Mouse (Mus musculus): ENCODE results near the gene Gm28557. TPM values are rescaled to one million over a fixed set of nuclear protein-coding genes. Genes with fewer than 3 reads are reported as not detected.

The Gm28557 gene
- total RNA-seq, 2 experiments from 2014 or later, result 5.5 to 6.5 TPM

Other genes starting within 250 kb of the Gm28557 start
- 1 to 10 TPM; 1.6 to 1.7 TPM for gene Gm10767, start 203.7 kb downstream of the Gm28557 start, total RNA-seq (2021)
- 1 to 10 TPM; 1.5 to 1.8 TPM for gene Zfp712, start 47.4 kb downstream of the Gm28557 start, total RNA-seq (2021)
- gene Zfp708, start 10.6 kb downstream of the Gm28557 start, total RNA-seq (2021), result under 1 TPM in 1 of 2 experiments, not detected in 1; 0.90 TPM
- gene Rslcan18, start 7.7 kb upstream of the Gm28557 start, total RNA-seq (2021), result 1 to 10 TPM; 1.1 to 1.2 TPM
- 1 to 10 TPM; 3.4 to 3.5 TPM for gene Zfp759, start 13.1 kb upstream of the Gm28557 start, total RNA-seq (2021)
- gene Rsl1, start 64.6 kb upstream of the Gm28557 start, total RNA-seq (2021), result 1 to 10 TPM; 7.9 TPM
- gene Zfp455, start 85.9 kb upstream of the Gm28557 start, total RNA-seq (2021), result 1 to 10 TPM; 1.6 to 1.8 TPM
- 1 to 10 TPM; 2.2 to 3.3 TPM for gene Zfp458, start 169.9 kb upstream of the Gm28557 start, total RNA-seq (2021)
- gene Zfp457, start 197.9 kb upstream of the Gm28557 start, total RNA-seq (2021), result 1 to 10 TPM; 1.7 to 2.5 TPM
- 1 to 10 TPM; 4.8 to 4.9 TPM for gene Zfp595, start 224.0 kb upstream of the Gm28557 start, total RNA-seq (2021)